Mouse (Mus musculus) myocyte (in vitro differentiated cells): Measurements from ENCODE around the gene Gm20388. TPM values are rescaled to one million over a fixed set of nuclear protein-coding genes. Genes with fewer than 3 reads are reported as not detected.

Experiments used
- H3K27me3 ChIP-seq: one replicate; pipeline ENCODE4 v1.6.1; 2011; ENCODE audit not compliant: control insufficient read depth, insufficient read depth, insufficient read length
- H3K36me3 ChIP-seq: one replicate; pipeline ENCODE4 v1.6.1; 2011; ENCODE audit not compliant: control insufficient read depth, insufficient read depth
- H3K4me2 ChIP-seq: one replicate; pipeline ENCODE4 v1.6.1; 2011; ENCODE audit warnings: low read depth, control low read depth
- H3K4me3 ChIP-seq: one replicate; pipeline ENCODE4 v1.5.1; 2011; ENCODE audit warnings: mild to moderate bottlenecking, control low read depth, moderate library complexity
- H3K79me2 ChIP-seq: one replicate; pipeline ENCODE4 v1.6.1; 2011; ENCODE audit not compliant: control insufficient read depth, insufficient read depth
- H3ac ChIP-seq: one replicate; pipeline ENCODE4 v1.6.1; 2011; ENCODE audit not compliant: control insufficient read depth, insufficient read length
- CEBPB ChIP-seq: IDR thresholded peaks from 2 replicates; pipeline ENCODE4 v1.6.1; 2011; ENCODE audit warnings: mild to moderate bottlenecking, moderate library complexity; ENCODE audit not compliant: poor library complexity, insufficient read depth, severe bottlenecking
- E2F4 ChIP-seq: IDR thresholded peaks from one replicate; pipeline ENCODE4 v1.6.1; 2011; ENCODE audit warnings: mild to moderate bottlenecking, control low read depth, moderate library complexity; ENCODE audit not compliant: insufficient read depth
- MAX ChIP-seq: IDR thresholded peaks from one replicate; pipeline ENCODE4 v1.6.1; 2011; ENCODE audit warnings: low read depth, mild to moderate bottlenecking, control low read depth
- MYOD1 ChIP-seq, 3 experiments: IDR thresholded peaks; one replicate each; pipeline ENCODE4 v1.6.1; 2011; ENCODE audit warnings: control low read depth in 2 of 3, low read depth in 2 of 3, mild to moderate bottlenecking in 2 of 3, moderate library complexity in 1 of 3; ENCODE audit not compliant: insufficient read length in 2 of 3, control insufficient read depth in 1 of 3
- MYOG ChIP-seq, 3 experiments: IDR thresholded peaks; one replicate each; pipeline ENCODE4 v1.6.1; 2011; ENCODE audit warnings: control low read depth in 2 of 3, low read depth in 2 of 3, mild to moderate bottlenecking in 2 of 3; ENCODE audit not compliant: insufficient read length in 2 of 3, control insufficient read depth in 1 of 3, insufficient read depth in 1 of 3
- POLR2A ChIP-seq: IDR thresholded peaks from one replicate; pipeline ENCODE4 v1.6.1; 2011; ENCODE audit warnings: low read depth, mild to moderate bottlenecking, control low read depth, moderate library complexity; ENCODE audit not compliant: insufficient read length
- POLR2AphosphoS2 ChIP-seq: IDR thresholded peaks from one replicate; pipeline ENCODE4 v1.6.1; 2011; ENCODE audit warnings: low read depth, control low read depth; ENCODE audit not compliant: insufficient read length
- REST ChIP-seq: IDR thresholded peaks from one replicate; pipeline ENCODE4 v1.6.1; 2011; ENCODE audit warnings: mild to moderate bottlenecking, control low read depth, moderate library complexity; ENCODE audit not compliant: insufficient read depth, insufficient read length
- SRF ChIP-seq: IDR thresholded peaks from one replicate; pipeline ENCODE4 v1.6.1; 2011; ENCODE audit warnings: low read depth; ENCODE audit not compliant: control insufficient read depth, insufficient read length
- TCF12 ChIP-seq: IDR thresholded peaks from one replicate; pipeline ENCODE4 v1.6.1; 2011; ENCODE audit warnings: mild to moderate bottlenecking, control low read depth; ENCODE audit not compliant: poor library complexity, insufficient read depth, severe bottlenecking
- TCF3 ChIP-seq: IDR thresholded peaks from one replicate; pipeline ENCODE4 v1.6.1; 2011; ENCODE audit warnings: low read depth, control low read depth; ENCODE audit not compliant: insufficient read length
- USF1 ChIP-seq: IDR thresholded peaks from one replicate; pipeline ENCODE4 v1.6.1; 2011; ENCODE audit warnings: low read depth, mild to moderate bottlenecking, control low read depth, moderate library complexity
- polyA plus RNA-seq: library from polyadenylated mRNA; unstranded; fragments of >200 nt; fragmentation: generic; extraction: Trizol; gene quantifications from one replicate; pipeline ENCODE4 v1.2.1, GENCODE M21; 2012; ENCODE audit warnings: missing spikeins

Gm20388 gene
- polyA plus RNA-seq, 1 experiment = 15.3 TPM

DNA sequence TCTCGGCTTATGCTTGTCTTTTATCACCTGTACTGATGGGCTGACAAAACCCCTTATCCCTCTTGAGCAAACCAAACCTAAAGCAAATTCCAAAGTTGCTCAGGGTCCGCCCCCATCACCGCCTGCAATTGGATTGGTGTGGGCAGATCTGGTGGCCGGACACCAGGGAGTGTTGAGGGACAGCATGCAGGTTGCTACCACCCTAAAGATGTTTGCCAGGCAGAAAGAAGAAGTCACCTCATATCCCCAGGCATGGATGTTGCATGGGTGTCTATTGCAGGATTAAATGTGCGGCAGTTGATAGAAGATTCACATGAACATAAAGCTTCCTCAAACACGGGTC, 4189.0 kb downstream of the Gm20388 start:
- Histone ChIP-seq H3K36me3 (no peaks in the 10 kb centered on the region), H3K4me2 (no peak overlapping the region), H3K4me3 (no peak overlapping the region), H3ac (no peak overlapping the region), H3K79me2 (no peaks in the 10 kb centered on the region), H3K27me3 (peaks cover 12% of the 10 kb centered on the region)
- TF ChIP-seq E2F4 (no peak), TCF3 (no peak), POLR2AphosphoS2 (no peak), TCF12 (no peak), USF1 (no peak), MYOG (IDR thresholded peaks at IDR 0.05; ENCODE audit: control insufficient read depth in 1 of 3, insufficient read depth in 1 of 3, insufficient read length in 2 of 3, low read depth in 2 of 3) (no peak), REST (no peak), POLR2A (no peak), SRF (no peak)

DNA sequence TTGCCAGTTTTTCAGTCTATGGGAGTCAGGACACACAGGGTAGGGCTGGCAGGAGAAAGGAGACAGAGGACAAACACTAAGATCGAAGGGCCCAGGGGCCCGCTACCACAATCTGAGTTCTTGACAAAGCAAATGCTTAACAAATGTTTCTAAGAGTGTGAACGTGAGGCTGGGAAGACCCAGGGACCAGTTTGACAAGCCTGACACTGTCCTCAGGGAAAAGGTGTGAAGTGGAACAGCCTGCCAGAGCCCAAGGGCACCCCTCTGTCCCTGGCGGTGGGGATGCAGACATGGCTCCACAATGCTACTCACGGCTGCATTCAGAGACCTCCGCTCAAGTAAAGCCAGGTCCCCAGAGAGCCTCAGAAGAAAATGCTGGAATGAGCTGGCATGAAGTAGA, 4195.2 kb downstream of the Gm20388 start:
- no peak overlapping the region for H3K4me3 ChIP-seq
- no peaks in the 10 kb centered on the region for H3K36me3 ChIP-seq
- H3ac ChIP-seq = no peak overlapping the region
- no peak overlapping the region for H3K4me2 ChIP-seq
- TF ChIP-seq SRF (no peak), REST (no peak), TCF12 (no peak), POLR2A (no peak), CEBPB (no peak), MYOD1 (IDR thresholded peaks at IDR 0.05; ENCODE audit: control insufficient read depth in 1 of 3, insufficient read length in 2 of 3, low read depth in 2 of 3) (no peak), MAX (no peak), TCF3 (no peak), MYOG (IDR thresholded peaks at IDR 0.05; ENCODE audit: control insufficient read depth in 1 of 3, insufficient read depth in 1 of 3, insufficient read length in 2 of 3, low read depth in 2 of 3) (no peak)
- H3K27me3 ChIP-seq = peaks cover 10% of the 10 kb centered on the region
- H3K79me2 ChIP-seq = no peaks in the 10 kb centered on the region

DNA sequence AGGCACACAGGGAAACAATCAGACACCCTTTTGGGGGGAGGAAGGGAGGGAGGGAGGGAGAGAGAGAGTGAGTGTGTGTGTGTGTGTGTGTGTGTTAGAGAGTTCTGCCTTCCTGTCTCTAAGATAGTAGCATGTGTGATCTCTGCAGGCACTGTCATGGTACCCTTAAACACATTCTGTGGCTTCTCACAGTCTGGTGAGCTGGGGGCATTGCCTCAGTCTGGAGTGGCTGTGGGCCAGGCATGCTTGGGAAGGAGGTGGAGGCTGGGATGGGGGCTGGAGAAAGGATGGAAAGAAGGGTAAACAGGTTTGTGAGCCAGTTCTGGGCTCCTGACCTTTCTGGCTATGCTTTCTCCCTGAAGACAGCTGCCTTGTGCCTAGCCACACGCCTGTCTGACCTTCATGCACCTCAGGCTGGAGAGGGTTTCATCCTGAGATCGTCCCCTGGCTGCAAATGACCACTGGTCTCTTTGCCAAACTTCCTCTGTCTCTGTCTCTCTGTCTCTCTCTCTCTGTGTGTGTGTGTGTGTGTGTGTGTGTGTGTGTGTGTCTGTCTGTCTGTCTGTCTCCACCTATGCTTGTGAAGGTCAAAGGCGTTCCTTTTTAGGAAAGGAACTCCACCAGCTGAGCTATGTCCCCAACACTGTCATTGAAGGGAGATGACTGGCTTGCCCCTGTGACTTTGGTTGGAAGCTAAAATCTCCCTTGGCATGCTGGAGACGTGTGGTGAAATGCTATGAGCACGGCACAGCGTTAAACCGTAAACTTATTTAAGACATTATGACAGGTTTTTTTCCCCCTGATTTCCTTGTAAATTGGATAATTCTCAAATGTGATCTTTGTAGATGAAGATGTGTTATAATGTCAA, 4195.9 kb downstream of the Gm20388 start:
- H3K36me3 ChIP-seq = no peaks in the 10 kb centered on the region
- H3K27me3 ChIP-seq = peaks cover 4% of the 10 kb centered on the region
- no peak overlapping the region for H3ac ChIP-seq
- H3K4me2 ChIP-seq = no peak overlapping the region
- no peak overlapping the region for H3K4me3 ChIP-seq
- no peak for TF ChIP-seq POLR2AphosphoS2
- TF ChIP-seq MYOG (IDR thresholded peaks at IDR 0.05; ENCODE audit: control insufficient read depth in 1 of 3, insufficient read depth in 1 of 3, insufficient read length in 2 of 3, low read depth in 2 of 3) = no peak
- TF ChIP-seq CEBPB = no peak
- TF ChIP-seq USF1 = no peak
- no peak for TF ChIP-seq MYOD1 (IDR thresholded peaks at IDR 0.05; ENCODE audit: control insufficient read depth in 1 of 3, insufficient read length in 2 of 3, low read depth in 2 of 3)
- TF ChIP-seq E2F4 = no peak
- TF ChIP-seq MAX = no peak
- no peak for TF ChIP-seq TCF12
- no peak for TF ChIP-seq TCF3
- TF ChIP-seq SRF = no peak
- no peak for TF ChIP-seq POLR2A
- TF ChIP-seq REST = no peak
- H3K79me2 ChIP-seq = no peaks in the 10 kb centered on the region

DNA sequence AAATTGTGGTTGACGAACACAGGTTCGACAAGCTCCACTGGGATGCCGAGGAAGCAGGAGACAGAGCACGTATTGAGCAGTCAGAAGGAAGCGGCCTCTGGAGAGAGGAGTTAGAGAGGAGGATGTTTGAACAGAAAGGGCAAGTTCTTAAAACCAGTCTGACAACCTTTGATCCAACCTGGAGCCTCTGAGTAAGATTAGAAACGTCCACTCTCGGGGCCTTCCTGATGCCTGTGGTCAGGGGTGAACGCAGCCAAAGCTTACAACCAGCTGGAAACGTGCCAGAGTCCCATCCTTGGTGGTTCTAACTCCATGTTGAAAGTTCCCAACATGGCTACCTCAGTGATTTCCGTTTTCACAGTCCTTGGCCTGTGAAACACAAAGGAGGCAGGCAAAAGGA, 4202.5 kb downstream of the Gm20388 start:
- TF ChIP-seq POLR2AphosphoS2 = no peak
- no peak for TF ChIP-seq CEBPB
- no peak for TF ChIP-seq TCF12
- no peak for TF ChIP-seq REST
- TF ChIP-seq E2F4 = no peak
- TF ChIP-seq POLR2A = no peak
- TF ChIP-seq SRF = no peak
- no peak for TF ChIP-seq MYOG (IDR thresholded peaks at IDR 0.05; ENCODE audit: control insufficient read depth in 1 of 3, insufficient read depth in 1 of 3, insufficient read length in 2 of 3, low read depth in 2 of 3)
- no peak for TF ChIP-seq TCF3
- no peak for TF ChIP-seq USF1
- no peak for TF ChIP-seq MAX
- TF ChIP-seq MYOD1 (IDR thresholded peaks at IDR 0.05; ENCODE audit: control insufficient read depth in 1 of 3, insufficient read length in 2 of 3, low read depth in 2 of 3) = no peak
- no peaks in the 10 kb centered on the region for H3K27me3 ChIP-seq
- no peak overlapping the region for H3K4me2 ChIP-seq
- no peaks in the 10 kb centered on the region for H3K79me2 ChIP-seq
- H3K4me3 ChIP-seq = no peak overlapping the region
- no peaks in the 10 kb centered on the region for H3K36me3 ChIP-seq
- no peak overlapping the region for H3ac ChIP-seq
